Mouse (Mus musculus) frontal cortex, postnatal 25 days (tissue): ENCODE measurements at regions not wholly inside any gene's neighbourhood (a gene's known extent, or its start where the extent isn't known, plus 50 kb on each side); places are given as distances from the start of the nearest gene placed in this dataset.
A peak's percentile ranks its signal among the peaks of the same experiment; 100 is the strongest.

Experiments
- DNase-seq, 2 experiments: peaks; one replicate each; pipeline ENCODE4 v3.0.0; 2022; ENCODE audit warnings: low spot score in 2 of 2

DNA sequence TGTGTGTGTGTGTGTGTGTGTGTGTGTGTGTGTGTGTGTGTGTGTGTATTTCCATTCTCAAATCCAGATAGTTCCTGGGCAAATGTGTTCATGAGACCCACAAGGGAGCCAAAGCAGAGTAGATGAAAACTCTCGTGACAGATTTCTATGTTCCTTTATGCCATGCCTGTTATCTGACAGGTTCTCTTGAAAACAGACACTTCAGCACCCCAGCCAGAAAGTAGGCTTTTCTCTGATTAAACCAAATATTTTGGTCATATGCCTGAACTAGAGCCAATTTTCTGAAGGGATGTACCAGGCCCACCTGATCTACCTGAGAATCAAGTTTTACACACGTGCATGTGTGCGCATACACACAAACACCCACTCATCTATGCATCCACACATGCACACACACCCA is 95.5 kb downstream of the Psat1 start:
- no peak for DNase-seq

DNA sequence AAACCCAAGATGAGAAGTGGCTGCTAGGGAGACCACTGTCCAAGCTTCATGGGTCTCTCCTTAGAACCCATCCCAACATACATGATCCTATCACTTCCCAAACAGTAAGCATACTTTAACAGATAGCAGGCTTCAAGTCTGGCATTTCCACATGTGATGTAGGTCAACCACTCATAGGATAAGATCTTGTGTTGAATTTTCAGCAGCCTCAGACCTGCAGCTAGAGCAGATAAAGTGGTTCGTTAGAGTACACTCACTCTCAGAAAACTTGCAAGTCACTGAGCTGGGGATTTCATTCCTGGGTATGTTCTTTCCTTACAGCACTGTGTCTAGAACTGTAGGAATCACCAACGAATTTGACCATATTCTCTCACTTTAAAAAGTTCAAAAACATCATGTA is 96.4 kb downstream of the Psat1 start:
- no peak for DNase-seq

DNA sequence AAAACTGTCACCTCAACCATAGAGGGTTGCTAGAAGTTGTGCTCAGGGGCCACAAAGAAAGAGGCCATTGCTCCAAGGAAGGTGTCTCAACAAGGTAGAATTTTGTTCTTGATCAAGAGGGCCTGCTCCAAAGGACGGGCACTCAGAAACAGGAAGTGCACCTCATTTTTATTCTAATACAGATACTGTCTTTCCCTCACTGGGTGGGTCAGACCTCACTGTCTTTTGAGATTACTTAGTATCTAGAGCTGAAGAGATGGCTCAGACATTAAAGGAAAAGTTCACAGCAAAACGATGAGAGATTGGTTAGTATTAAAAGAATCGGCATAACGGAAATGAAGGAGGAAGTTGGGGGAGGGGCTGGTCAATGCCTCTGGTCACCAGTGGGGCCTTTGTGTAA is 97.9 kb downstream of the Psat1 start:
- no peak for DNase-seq

DNA sequence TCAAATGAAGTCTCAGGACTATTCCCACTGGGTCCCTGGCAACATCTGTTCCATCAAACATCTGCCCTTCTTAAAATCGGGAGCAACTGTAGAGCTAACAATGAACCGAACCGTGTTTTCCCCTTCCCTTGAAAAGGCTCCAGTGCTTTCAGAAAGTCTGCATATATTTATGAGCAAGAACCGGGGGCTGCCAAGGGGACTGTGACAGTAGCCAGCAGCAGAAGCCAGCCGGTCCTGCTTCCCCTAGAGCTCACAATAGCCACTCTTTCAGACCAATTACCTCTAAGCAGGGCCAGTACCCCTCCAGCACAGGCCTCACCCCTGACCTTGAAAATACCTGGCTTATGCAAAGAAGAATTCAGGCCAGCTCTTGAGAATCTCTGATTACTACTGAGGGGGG is 108.8 kb downstream of the Psat1 start:
- no peak for DNase-seq

DNA sequence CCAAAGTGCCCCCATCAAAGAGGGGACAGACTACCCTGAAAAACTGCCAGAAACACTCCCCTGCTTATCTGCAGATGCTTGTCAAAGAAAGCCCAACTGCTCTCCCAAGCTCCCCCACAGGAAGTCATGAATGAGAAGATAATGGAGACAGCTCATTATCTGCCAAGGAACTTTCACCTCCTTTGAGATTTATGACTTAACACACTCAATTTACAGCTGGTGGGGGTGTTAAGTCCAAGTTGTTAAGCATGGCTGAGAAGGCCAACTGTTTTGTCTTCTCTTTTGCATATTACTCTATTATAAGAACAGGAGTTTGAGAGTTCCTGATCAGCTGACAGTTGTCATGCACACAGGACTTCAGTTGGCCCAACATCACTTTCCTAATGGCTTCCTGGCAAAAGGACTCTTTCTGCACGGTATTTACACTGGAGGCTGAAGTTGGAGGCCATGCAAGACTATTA is 109.4 kb downstream of the Psat1 start:
- no peak for DNase-seq

DNA sequence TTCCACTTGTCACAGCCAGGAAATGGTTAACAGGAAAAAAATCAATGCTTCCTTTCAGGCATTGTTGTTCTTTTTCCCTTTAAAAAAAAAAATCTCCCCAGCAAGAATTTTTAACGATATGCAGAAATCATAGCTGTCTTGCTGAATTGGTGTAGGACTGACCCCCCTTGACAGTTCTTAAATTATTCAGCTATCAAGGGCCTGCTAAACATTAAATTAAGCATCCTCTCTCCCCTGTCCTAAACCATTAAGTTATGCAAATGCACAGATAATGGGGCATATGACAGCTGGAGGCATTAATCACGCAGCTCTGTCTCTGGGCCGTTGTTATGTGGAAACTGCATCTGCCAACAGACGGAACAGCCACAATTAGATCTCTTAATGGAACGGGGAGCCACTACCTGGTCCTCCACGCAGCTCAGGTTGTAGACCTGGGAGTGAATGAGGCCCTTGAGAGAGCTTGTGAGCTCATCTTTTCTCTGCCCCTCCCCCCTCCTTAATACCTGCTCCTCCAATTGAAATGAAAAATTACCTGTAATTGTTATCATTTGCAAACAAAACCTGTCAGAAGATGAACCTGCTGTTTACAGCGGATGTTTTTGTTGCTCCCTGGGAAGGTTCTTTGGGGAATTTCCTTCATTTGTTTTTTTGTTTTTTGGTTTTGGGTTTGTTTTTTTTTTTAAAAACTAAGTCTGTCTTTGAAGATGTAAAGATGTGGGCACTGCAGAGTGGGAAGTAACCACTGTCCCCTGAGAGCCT is 110.0 kb downstream of the Psat1 start:
- no peak for DNase-seq

DNA sequence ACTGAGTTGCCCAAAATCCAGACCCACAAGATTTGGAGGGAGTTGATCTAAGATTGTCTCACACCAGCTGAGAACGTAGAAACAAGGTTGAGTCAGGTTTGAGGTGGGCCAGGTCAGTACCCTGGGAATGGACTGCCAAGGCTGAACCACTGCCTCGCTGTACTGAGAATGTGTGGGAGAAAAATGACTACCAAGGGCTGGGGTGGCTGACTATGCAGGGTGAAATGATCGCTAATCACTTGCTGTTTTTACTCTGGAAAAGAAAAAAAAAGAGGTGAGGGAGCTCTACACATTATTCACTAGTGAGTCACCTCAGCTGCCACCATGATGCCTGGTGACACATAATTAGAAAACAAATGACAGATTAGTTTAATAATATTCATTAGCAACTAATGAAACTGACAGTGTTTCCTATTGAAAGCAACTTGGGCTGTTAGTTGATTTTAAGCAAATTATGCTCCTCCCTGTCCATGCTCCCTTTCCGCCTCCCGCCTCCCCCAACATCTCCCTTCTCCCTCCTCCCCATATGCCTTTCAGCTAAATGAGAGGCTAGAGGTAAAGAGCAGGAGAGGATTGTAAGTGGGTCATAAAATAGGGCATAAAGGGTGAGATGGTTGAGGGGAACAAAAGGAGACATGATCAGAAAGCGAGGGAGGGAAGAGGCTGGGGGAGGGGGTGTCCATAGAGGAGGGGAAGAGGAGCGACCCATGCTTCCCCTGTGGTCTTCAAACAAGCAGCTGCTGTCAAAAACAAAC is 110.8 kb downstream of the Psat1 start:
- DNase-seq, result no peak

DNA sequence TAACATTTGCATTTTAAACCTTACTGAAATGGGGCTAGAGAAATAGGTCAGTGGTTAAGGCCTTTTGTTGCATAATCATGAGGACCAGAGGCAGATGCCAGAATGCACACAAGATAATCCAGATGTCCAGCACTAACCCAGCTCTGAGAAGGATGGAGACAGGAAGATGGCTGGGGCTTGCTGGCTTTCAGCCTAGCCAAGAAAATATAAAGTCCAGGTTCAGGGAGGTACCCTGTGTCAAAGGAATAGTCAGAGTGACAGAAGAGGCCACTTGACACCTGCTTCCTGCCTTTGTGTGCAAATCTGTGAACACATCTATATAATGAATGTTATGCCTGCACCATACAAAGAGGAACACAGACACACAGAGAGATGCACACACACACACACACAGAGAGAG is 116.8 kb downstream of the Psat1 start:
- DNase-seq, result no peak

DNA sequence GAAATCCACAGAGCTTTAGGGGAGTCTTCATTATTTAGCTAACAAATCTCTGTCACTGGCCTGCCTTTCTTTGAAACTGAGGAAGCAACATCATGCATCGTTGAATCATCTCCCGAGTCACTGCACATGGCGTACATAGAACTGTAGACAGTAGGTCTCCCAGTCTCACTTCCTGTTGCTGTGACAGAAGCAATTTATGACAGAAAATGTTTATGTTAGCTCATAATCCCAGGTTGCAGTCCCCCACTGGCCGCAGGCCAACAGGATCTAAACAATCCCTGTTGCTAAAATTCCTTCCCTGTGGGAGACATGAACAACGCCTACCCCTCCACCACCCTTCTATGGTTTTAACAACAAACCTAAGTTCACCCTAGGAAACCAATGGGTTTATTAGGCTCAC is 118.0 kb downstream of the Psat1 start:
- no peak for DNase-seq

DNA sequence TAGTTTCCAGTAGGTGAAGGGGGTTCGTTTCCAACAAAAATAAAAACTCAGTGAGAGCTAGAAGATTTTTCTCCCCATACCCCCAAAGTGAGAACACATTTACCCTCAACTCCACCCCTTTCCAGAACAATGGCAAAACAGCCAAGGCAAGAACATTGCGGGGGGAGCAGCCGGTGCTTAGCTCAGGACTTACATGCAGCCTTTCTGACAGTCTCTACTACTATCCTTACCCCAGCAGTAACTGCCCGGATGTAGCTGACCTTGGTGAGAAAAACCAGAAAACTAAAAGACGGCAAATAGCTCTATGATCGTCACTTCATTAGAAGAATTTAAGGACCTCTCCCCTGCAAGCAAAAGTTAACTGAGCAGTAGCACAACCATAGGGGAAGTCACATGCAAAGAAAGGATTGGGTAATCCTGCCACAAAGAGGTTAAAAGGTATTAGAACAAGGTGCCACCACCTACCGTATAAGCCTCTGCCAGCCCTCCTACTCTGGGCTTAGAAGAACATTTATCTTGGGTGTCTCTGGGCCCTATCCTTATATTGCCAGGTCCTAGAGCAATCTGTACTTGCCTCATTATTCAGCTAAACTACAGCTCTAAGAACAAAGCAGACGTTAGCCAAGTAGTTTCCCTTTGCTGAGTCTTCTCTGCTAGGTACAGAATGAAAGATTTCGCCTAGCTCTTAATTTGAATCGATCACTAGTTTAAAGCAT is 119.0 kb downstream of the Psat1 start:
- DNase-seq, result no peak

DNA sequence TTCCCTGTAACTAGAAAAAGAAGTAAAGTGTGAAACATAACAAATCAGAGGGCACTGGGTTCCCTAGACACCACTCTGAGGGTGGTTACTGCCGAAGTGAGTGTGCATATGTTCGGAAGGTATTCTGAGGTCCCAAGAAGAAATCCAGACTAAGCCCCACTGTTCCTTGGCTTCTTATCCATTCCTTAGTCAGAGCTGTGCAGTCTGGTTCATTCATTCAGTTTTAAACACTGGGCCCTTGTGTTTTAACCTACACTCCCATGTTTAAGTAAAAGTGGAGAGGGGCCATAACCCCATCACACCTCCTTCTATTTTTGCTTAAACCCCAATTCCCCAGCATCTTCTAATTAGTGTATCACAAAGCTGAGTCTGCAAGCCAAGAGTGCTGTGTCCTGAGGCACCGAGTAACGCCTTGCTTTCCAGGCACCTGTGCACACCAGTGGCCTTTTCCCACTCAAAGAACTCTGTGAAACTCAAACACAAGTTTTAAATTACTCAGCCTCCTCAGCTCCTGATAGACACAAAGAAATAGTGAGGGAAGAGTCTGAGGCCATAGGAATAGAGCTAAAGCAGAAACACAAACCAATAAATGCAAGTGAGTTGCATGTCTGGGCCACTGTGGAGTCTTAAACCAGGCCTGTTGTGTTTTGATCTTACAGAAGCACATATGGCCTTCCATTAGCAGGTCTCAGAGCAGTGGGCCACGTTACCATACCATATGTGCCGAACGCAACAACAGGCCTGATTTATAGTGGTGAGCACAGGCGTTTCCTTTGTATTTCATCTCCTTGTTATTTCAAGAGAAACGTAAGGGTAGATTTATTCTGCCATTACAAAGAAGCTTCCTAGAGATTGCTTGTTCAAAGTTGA is 119.8 kb downstream of the Psat1 start:
- DNase-seq, result no peak

DNA sequence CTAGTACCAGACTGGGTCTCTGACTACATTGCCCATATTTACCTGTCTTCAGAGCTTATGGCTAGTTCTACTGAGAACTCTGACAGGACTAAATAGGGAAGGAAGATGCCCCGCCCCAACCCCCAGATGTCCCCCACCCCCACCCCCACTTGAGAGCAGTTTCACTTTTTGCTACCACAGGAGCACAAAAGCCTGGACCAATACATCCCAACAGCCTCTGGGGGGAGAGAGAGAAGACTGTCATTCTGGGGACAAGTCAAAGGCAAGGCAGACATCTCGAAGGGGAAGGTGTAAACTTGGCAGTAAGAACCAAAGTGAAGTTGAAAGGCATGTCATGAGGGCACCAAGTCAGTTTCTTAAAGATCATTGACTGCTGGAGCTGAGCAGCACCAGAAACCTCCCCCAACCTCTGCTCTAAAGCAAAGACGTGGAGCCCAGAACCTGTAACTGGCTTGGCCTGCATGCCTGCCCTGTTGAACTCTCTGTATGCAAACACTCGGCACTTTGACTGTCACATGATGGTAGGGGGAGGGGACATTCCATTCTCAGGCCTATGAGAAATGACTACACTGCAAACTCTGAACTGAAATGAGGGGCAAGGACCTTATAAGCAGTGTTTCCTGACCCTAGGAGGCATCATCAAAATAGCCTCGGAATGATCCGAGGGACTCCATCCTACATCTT is 123.3 kb downstream of the Psat1 start:
- no peak for DNase-seq

DNA sequence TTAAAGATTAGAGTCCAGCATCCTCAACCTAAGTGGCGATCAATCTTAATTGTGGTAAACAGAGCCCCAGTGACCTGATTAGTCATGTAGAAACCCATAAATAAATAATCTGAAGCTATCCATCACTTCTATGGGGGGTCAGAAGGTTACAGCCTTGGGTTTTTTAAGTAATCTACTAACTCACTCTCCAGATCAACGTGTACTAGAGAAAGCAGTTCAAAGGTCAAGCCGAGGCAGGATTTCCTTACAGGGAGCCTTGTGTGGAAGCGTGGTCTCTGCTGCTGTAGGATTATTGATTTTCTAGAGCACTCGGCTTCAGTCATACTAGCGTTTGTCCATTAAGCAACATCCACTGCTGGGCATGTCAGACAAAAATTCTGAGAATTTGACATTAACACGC is 127.1 kb downstream of the Psat1 start:
- no peak for DNase-seq

DNA sequence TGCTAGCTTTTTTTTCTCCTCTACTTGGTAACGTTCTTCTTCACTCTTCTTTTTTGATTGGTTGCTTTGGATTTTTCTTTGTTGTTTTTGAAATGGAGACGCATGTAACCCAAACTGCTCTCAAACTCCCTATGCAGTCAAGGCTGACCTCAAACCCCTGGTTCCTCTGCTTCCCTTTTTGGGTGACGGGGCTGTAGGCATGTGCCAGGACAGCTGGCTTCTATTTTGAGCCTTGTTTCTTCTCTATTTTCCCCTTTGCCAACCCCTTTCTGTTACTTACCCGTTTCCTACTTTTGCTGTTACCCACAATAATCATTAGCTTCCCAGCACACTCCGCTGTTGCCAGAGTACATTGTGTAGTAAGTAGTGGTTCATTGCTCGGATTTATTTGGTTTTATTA is 132.0 kb downstream of the Psat1 start:
- DNase-seq, result no peak

DNA sequence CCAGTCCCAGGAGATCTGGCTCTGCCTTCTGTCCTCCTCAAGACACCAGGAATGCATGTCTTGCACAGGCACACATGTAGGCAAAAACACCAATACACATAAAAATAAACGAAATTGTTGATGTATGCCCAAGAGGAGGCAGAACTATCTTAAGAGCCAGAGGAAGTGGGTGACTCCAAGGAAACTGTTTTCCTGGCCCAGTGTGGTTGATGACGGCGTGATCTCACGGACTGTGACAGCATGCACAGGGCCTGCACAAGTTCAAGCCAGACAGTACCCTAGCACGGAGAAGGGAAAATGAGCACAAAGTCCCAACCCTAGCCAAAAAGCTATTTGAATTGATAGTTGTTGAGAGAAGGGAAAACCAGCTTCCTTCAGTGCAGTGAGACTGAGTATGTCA is 138.1 kb downstream of the Psat1 start:
- DNase-seq, result no peak

DNA sequence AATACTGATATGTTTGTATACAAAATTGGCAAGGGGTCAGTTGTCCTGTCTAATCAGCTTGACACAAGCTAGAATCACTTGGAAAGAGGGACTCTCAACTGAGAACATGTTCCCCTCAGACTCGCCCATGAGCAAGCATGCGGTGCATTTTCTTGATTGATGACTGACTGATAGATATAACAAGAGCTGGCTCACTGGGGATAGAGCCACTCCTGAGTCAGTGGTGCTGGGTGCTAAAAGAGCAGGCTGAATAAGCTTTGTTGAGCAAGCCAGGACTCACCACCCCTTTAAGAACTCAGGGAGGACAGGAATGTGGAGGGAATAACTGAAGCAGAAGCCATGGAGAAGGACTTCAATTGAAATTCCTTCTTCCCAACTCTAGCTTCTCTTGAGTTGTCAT is 139.5 kb downstream of the Psat1 start:
- DNase-seq, result no peak

DNA sequence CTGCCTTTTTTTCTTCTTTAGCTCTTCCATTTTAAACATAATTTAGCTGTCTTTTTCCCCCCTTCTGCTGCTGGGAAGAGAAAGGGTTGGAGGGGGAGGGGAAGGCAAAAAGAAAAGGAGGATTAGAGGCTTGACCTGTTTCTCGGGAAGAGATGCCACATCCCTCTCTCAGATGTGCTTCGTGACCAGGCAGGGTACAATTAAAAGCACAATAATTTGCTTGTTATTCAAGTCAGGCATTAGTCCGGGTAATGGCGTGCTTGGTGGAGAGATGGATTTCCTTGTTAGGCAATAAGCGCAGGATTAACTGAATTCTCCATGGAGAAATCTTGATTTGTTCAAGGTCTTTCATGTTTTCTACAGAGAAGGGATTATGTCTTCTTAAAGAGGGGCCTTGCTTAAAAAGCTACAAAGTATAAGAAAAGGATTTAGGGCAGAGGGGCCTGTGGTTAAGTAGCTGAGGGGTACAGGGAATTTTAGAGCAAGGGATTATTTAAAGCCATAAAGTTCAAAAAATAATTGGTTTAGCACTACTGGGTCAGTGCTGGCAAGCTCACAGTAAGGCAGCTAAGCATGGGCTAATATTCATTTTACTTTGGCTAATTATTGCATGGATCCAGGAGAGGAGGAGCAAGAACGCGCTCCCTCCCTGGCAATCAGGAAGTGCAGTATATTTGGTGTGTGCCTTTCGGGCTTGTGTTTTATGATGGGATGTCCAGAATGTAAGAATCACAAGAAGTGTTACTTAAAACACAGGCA is 143.8 kb downstream of the Psat1 start:
- DNase-seq, result no peak

DNA sequence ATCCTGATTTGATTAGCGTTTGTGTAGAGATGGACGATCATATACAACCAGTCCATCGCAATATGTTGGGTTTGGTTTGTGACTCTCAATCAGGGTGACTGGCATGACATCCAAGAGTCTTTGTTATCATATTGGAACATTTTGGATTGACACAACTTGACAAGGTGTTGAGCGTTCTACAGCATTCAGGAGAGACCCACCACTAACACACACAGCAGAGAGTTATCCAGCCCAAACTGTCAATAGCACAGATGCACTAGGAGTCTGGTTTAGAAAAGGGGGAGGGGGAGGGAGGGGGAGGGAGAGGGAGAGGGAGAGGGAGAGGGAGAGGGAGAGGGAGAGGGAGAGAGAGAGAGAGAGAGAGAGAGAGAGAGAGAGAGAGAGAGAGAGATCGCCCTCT is 144.5 kb downstream of the Psat1 start:
- no peak for DNase-seq

DNA sequence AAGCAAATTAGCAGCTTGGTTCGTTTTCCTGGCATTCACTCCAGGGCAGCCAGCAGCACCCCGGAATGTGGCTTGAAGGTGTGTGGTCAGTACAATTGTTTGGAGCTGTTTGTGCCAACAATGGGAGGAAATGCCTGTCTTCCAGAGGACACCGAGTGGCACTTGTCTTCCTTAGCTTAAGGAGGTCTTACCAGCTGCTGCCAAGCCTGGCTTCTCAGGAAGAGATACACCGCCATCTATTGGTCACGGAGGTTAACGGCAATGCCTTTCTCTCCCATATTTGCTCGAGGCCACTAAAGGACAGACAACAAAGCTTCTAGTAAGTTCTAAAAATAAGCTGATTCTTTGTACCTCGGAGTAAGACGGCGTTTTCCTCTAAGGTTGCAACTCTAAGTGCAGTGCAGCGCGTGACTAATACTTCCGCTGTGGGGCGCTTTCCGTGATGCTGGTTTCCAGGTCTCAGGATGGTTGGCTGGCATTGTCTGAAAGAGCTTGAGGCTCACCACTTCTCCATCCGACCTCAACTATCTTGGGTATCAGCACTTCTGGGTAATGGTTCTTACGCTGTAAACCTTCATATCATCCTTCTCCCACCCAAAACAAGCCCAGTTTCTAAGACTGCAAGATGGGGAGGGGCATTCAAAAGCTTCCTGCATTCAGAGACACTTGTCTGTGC is 145.2 kb downstream of the Psat1 start:
- peak; percentile 66 to 76 for DNase-seq
